Mouse (Mus musculus): ENCODE results near the gene Comp. TPM values are rescaled to one million over a fixed set of nuclear protein-coding genes. Genes with fewer than 3 reads are reported as not detected.

The Comp gene
- polyA plus RNA-seq (2012; rRNA removed) (0.39 and 0.47 TPM in 2 replicates), polyA plus RNA-seq (2014; fragmentation: Nextera tagmentation; extraction: Ambion mirVana) (0.29 and 0.85 TPM in 2 replicates)

DNA sequence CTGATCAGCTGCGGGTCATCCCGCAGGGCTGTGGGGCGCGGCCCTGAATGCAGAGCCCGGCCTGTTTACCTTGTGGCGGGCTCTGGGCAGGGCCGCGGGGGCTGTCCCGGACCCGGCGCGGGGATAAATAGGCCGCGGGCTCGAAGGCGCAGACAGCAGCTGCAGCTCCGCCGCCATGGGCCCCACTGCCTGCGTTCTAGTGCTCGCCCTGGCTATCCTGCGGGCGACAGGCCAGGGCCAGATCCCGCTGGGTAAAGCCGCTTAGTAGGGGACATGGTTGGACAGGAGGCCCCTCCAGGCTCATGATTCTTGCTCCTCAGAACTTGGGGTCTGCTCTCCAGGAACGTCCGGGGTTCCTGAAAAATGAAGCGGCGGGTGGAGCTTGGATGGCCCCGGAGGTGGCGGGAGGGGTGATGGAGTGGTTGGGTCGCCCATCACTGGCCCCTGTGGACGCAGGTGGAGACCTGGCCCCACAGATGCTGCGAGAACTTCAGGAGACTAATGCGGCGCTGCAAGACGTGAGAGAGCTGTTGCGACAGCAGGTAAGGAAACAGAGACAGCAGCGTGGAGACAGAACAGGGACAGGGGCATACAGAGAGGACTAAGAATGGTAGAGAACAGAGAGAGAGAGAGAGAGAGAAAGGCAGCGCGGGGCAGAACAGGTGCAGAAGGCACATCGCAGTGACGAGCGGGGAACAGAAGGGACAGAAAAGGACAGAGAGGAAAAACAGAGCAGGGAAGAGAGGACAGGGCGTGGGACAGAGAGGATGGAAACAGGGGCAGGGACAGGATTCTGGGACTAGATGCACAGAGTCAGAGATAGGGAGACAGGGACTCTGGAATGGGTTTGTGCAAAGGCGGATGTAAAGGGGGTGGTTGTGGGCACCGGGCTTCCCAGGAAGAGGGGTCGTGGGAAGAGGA, at the start of gene Comp:
Gene Comp, plus strand, starts transcription at position 162 of the 921 bp plus-strand sequence.
- Histone ChIP-seq H3K4me2 (ENCODE audit: low read depth) (peak within 1 kb of the TSS; percentile 32), H3K9ac (replicated peaks) (no peak within 1 kb of the TSS), H3K27me3 (ENCODE audit: control insufficient read depth, insufficient read depth, low read length) (peaks cover 73% of the 10 kb centered on the region), H3K4me3 (ENCODE audit: insufficient read depth in 1 of 2, low read depth in 2 of 2, low read length in 2 of 2) (peak within 1 kb of the TSS; percentile 16 to 25), H3K9me3 (ENCODE audit: control insufficient read depth, low read length) (no peaks in the 10 kb centered on the region), H3K36me3 (replicated peaks; ENCODE audit: control insufficient read depth, insufficient read depth, low read depth) (no peaks in the 10 kb centered on the region), H3K4me1 (replicated peaks; ENCODE audit: control insufficient read depth in 2 of 2, insufficient read depth in 2 of 2, low read length in 1 of 2) (no peaks in the 10 kb centered on the region; a peak in 3 of 4 replicates), H3K27ac (no peak within 1 kb of the TSS)
- 5% methylated on average over 47 of the region's 47 CpGs for WGBS (ENCODE audit: insufficient replicate concordance)
- DNase-seq (ENCODE audit: low read depth in 3 of 3, low spot score in 3 of 3) (no peak), ATAC-seq (ENCODE audit: insufficient read depth) (no peak)
- TF ChIP-seq EP300 (IDR thresholded peaks at IDR 0.05; ENCODE audit: low read depth): no peak
- no peak for TF ChIP-seq CTCF (IDR thresholded peaks at IDR 0.05; ENCODE audit: low read depth)

DNA sequence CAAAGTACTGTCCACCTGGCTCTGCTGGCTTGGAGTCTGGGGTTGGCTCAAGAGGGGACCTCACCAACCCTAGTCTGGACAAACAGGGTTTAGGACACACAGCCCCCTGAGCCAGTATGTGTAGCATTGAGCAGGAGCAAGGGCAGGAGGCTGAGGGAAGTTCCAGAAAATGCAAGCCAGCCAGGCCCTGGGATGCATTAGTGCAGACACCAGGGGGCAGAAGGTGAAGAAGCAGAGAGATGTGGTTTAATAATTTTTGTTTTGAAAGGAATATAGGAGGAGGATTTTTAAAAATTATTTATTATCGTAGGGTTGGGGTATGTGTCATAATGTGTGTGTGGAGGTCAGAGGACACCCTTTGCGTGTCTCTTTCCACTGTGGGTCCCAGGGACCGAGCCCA, 49.6 kb upstream of the Comp start:
- H3K9me3 ChIP-seq (ENCODE audit: control insufficient read depth, low read length): no peaks in the 10 kb centered on the region
- TF ChIP-seq EP300 (IDR thresholded peaks at IDR 0.05; ENCODE audit: low read depth) (no peak), CTCF (IDR thresholded peaks at IDR 0.05; ENCODE audit: low read depth) (peak; percentile 51)
- peaks cover 8 to 15% of the 10 kb centered on the region in 2 experiments for H3K4me1 ChIP-seq (replicated peaks; ENCODE audit: control insufficient read depth in 2 of 2, insufficient read depth in 2 of 2, low read length in 1 of 2)
- no peak overlapping the region for H3K4me3 ChIP-seq (ENCODE audit: insufficient read depth in 1 of 2, low read depth in 2 of 2, low read length in 2 of 2)
- H3K9ac ChIP-seq (replicated peaks): no peak overlapping the region
- WGBS (ENCODE audit: insufficient replicate concordance): 79% methylated on average over 3 of the region's 3 CpGs
- no peak for ATAC-seq (ENCODE audit: insufficient read depth)
- H3K27ac ChIP-seq: no peak overlapping the region
- no peaks in the 10 kb centered on the region for H3K27me3 ChIP-seq (ENCODE audit: control insufficient read depth, insufficient read depth, low read length)
- no peak overlapping the region for H3K4me2 ChIP-seq (ENCODE audit: low read depth)
- no peak for DNase-seq (ENCODE audit: low read depth in 3 of 3, low spot score in 3 of 3)
- no peaks in the 10 kb centered on the region for H3K36me3 ChIP-seq (replicated peaks; ENCODE audit: control insufficient read depth, insufficient read depth, low read depth)

DNA sequence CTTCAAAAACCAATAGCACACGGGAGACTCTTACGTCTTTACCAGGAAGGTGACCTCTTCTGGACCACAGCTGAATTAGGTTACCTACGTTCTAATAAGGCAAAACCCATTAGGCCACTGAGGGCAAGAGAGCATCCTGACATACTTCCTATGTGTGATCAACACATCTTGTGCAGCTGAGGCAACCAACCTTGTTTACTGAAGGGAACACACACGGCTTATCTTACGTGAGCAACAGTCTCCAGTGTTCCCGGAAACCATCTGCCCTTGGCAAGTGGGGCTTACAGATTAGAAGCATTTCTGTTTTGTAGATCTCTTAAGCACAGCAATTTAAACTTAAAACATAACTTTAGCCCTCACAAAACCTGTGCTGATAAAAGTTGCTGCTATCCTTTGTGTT, 45.8 kb upstream of the Comp start:
- no peaks in the 10 kb centered on the region for H3K27me3 ChIP-seq (ENCODE audit: control insufficient read depth, insufficient read depth, low read length)
- WGBS (ENCODE audit: insufficient replicate concordance): 57% methylated on average over 6 of the region's 6 CpGs
- TF ChIP-seq EP300 (IDR thresholded peaks at IDR 0.05; ENCODE audit: low read depth): peak; percentile 91
- no peak for TF ChIP-seq CTCF (IDR thresholded peaks at IDR 0.05; ENCODE audit: low read depth)
- H3K4me2 ChIP-seq (ENCODE audit: low read depth): no peak overlapping the region; the same call in 1 of the 2 replicates
- peaks cover 8 to 18% of the 10 kb centered on the region in 2 experiments for H3K4me1 ChIP-seq (replicated peaks; ENCODE audit: control insufficient read depth in 2 of 2, insufficient read depth in 2 of 2, low read length in 1 of 2)
- H3K9me3 ChIP-seq (ENCODE audit: control insufficient read depth, low read length): no peaks in the 10 kb centered on the region
- H3K4me3 ChIP-seq (ENCODE audit: insufficient read depth in 1 of 2, low read depth in 2 of 2, low read length in 2 of 2): no peak overlapping the region
- peaks cover 17% of the 10 kb centered on the region for H3K36me3 ChIP-seq (replicated peaks; ENCODE audit: control insufficient read depth, insufficient read depth, low read depth)
- peak overlapping the region; percentile 67 for H3K27ac ChIP-seq
- peak; percentile 69 for ATAC-seq (ENCODE audit: insufficient read depth)
- DNase-seq (ENCODE audit: low read depth in 3 of 3, low spot score in 3 of 3): peak; percentile 70 to 74 (median 71)
- H3K9ac ChIP-seq (replicated peaks): no peak overlapping the region

DNA sequence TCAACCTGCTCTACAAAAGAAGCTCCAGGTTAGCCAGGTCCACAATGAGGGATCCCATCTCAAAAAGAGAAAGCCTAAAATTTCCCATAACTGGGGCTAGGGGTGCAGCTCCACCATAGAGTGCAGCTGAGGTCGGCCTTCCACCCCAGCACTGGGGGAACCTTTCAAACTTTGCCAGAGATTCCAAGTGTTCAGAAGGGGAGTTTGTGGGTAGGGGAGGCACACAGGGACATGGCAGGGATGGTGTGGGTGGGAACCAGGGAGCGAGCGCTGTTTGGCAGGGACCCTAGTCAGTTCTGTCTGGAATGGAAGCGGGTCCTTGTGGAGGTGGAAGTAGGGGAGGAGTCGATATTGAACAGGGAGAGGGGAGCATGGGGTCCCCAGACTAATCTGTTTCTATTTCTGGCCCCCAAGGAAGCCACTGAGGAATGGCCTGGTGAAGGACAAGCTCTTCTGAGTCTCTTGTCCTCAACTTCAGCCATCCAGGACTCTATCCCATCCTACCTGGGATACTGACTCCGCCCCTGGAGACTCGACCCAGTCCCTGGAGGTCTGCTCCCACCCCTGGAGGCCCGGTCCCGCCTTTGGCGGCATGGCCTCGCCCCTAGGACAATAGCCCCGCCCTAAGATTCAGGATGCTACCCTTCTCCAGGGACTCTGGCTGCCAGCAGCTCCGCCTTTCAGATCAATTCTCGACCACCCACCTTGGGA, 44.1 kb upstream of the Comp start, which contains the start of gene Gdf1:
Gene Gdf1, plus strand, starts transcription at position 694 of the 711 bp plus-strand sequence.
- H3K4me2 ChIP-seq (ENCODE audit: low read depth): no peak within 1 kb of the TSS

More for the DNA sequence above, 44.1 kb upstream of the Comp start, which contains the start of gene Gdf1:
- Histone ChIP-seq H3K36me3 (replicated peaks; ENCODE audit: control insufficient read depth, insufficient read depth, low read depth) (peaks cover 34% of the 10 kb centered on the region), H3K9me3 (ENCODE audit: control insufficient read depth, low read length) (no peaks in the 10 kb centered on the region), H3K27me3 (ENCODE audit: control insufficient read depth, insufficient read depth, low read length) (no peaks in the 10 kb centered on the region), H3K4me1 (replicated peaks; ENCODE audit: control insufficient read depth in 2 of 2, insufficient read depth in 2 of 2, low read length in 1 of 2) (peaks cover 8 to 18% of the 10 kb centered on the region in 2 experiments), H3K27ac (peak within 1 kb of the TSS; percentile 67), H3K4me3 (ENCODE audit: insufficient read depth in 1 of 2, low read depth in 2 of 2, low read length in 2 of 2) (no peak within 1 kb of the TSS), H3K9ac (replicated peaks) (no peak within 1 kb of the TSS)
- WGBS (ENCODE audit: insufficient replicate concordance): 39% methylated on average over 14 of the region's 14 CpGs
- no peak for TF ChIP-seq EP300 (IDR thresholded peaks at IDR 0.05; ENCODE audit: low read depth)
- TF ChIP-seq CTCF (IDR thresholded peaks at IDR 0.05; ENCODE audit: low read depth): no peak
- no peak for ATAC-seq (ENCODE audit: insufficient read depth)
- no peak for DNase-seq (ENCODE audit: low read depth in 3 of 3, low spot score in 3 of 3)
